In genomic region chr14:30136965-30137364, GRCm38 (mm10) we compare ENCODE assay signal across 9 mouse cellular contexts.
DNase-seq lines count a peak whose midpoint lies in the region; ATAC-seq and TF ChIP-seq lines count a peak whose summit lies in the region.
"Had no signal": no experiment of that assay in that cellular context is flagged by ENCODE, and none has a peak within 500 bp of the region (broad histone marks: within the 10 kb centered on the region; RNA-seq: fewer than 3 reads in every experiment).

No protein-coding gene starts in this region.

- no peak overlapping the region for H3K9ac ChIP-seq in embryonic facial prominence, embryonic 15.5 days
- no peak overlapping the region for H3K9ac ChIP-seq in kidney, postnatal 0 days (ENCODE audit: low read depth, low read length)
- H3K9ac ChIP-seq in liver, embryonic 11.5 days (ENCODE audit: low read depth, low read length), result no peak overlapping the region
- H3K9ac ChIP-seq in stomach, embryonic 15.5 days, result no peak overlapping the region

- peaks cover 25% of the 10 kb centered on the region for H3K27me3 ChIP-seq in C2C12 (ENCODE audit: control insufficient read depth, insufficient read depth, insufficient read length)
- peaks cover 3% of the 10 kb centered on the region; the same call in 1 of the 2 replicates for H3K27me3 ChIP-seq in embryonic facial prominence, embryonic 15.5 days
- H3K27me3 ChIP-seq in heart, embryonic 10.5 days (ENCODE audit: insufficient read depth, poor library complexity, severe bottlenecking), result peaks cover 7% of the 10 kb centered on the region; the same call in 1 of the 2 replicates
- H3K27me3 ChIP-seq in kidney, postnatal 0 days (ENCODE audit: insufficient read depth, low read length), result no peaks in the 10 kb centered on the region
- H3K27me3 ChIP-seq in liver, embryonic 11.5 days (replicated peaks; ENCODE audit: control insufficient read depth, insufficient read depth, low read length), result no peaks in the 10 kb centered on the region
- no peaks in the 10 kb centered on the region for H3K27me3 ChIP-seq in stomach, embryonic 15.5 days (replicated peaks)

- no peaks in the 10 kb centered on the region for H3K9me3 ChIP-seq in embryonic facial prominence, embryonic 15.5 days (replicated peaks)
- H3K9me3 ChIP-seq in heart, embryonic 10.5 days, result no peaks in the 10 kb centered on the region
- no peaks in the 10 kb centered on the region for H3K9me3 ChIP-seq in kidney, postnatal 0 days (replicated peaks; ENCODE audit: low read length)
- no peaks in the 10 kb centered on the region for H3K9me3 ChIP-seq in liver, embryonic 11.5 days (ENCODE audit: control insufficient read depth, low read length)
- no peaks in the 10 kb centered on the region for H3K9me3 ChIP-seq in stomach, embryonic 15.5 days

- peak; percentile 91 for DNase-seq in heart, embryonic 10.5 days (ENCODE audit: low spot score)
- DNase-seq in kidney, postnatal 0 days (ENCODE audit: low spot score), result peak; percentile 93
- DNase-seq in liver, embryonic 11.5 days (ENCODE audit: low spot score), result peak; percentile 74
- peak; percentile 84 for DNase-seq in neural tube, embryonic 10.5 days (ENCODE audit: extremely low spot score, low spot score)

- H3K27ac ChIP-seq in bone marrow, adult 2 months (ENCODE audit: control insufficient read depth, insufficient read depth, low read depth, low read length, poor library complexity), result no peak overlapping the region
- no peak overlapping the region for H3K27ac ChIP-seq in embryonic facial prominence, embryonic 15.5 days (replicated peaks)
- H3K27ac ChIP-seq in heart, embryonic 10.5 days, result no peak overlapping the region
- no peak overlapping the region for H3K27ac ChIP-seq in kidney, postnatal 0 days
- H3K27ac ChIP-seq in liver, embryonic 11.5 days (ENCODE audit: low read depth, low read length), result no peak overlapping the region
- H3K27ac ChIP-seq in stomach, embryonic 15.5 days, result no peak overlapping the region

- peak; percentile 86 for TF ChIP-seq CTCF in C2C12 (IDR thresholded peaks at IDR 0.05; ENCODE audit: control insufficient read depth, insufficient read depth, insufficient read length)
- TF ChIP-seq CTCF in bone marrow, adult 2 months (IDR thresholded peaks at IDR 0.05; ENCODE audit: control insufficient read depth, insufficient read depth, low read length), result peak; percentile 92
- TF ChIP-seq CTCF in kidney, postnatal 0 days (IDR thresholded peaks at IDR 0.05; ENCODE audit: low read depth), result peak; percentile 98

- H3K4me3 ChIP-seq in C2C12 (ENCODE audit: insufficient read depth, poor library complexity, severe bottlenecking), result no peak overlapping the region
- no peak overlapping the region for H3K4me3 ChIP-seq in bone marrow, adult 2 months (replicated peaks; ENCODE audit: control insufficient read depth, low read depth, low read length)
- no peak overlapping the region for H3K4me3 ChIP-seq in embryonic facial prominence, embryonic 15.5 days (replicated peaks)
- H3K4me3 ChIP-seq in heart, embryonic 10.5 days, result no peak overlapping the region
- H3K4me3 ChIP-seq in kidney, postnatal 0 days (replicated peaks; ENCODE audit: low read depth, low read length), result no peak overlapping the region
- no peak overlapping the region for H3K4me3 ChIP-seq in liver, embryonic 11.5 days (ENCODE audit: low read depth, low read length)
- no peak overlapping the region for H3K4me3 ChIP-seq in stomach, embryonic 15.5 days (replicated peaks)
- H3K4me3 ChIP-seq: erythroblast, embryonic 14.5 days had no signal

- H3ac ChIP-seq in C2C12 (ENCODE audit: control insufficient read depth, insufficient read length, low read depth), result no peak overlapping the region

- ATAC-seq in embryonic facial prominence, embryonic 15.5 days (ENCODE audit: insufficient number of reproducible peaks, low FRiP score, low TSS enrichment, low read depth), result 0 out of 2 replicates have a peak, but pooled peaks have one; percentile 41
- peak; percentile 79; the same call in 1 of the 2 replicates for ATAC-seq in kidney, postnatal 0 days (replicated peaks; ENCODE audit: low FRiP score, low read depth)
- peak; percentile 61 for ATAC-seq in liver, embryonic 11.5 days (replicated peaks; ENCODE audit: low FRiP score)
- peak; percentile 36; the same call in 1 of the 2 replicates for ATAC-seq in stomach, embryonic 15.5 days (ENCODE audit: insufficient read depth, low FRiP score, low read depth)

- H3K4me1 ChIP-seq in bone marrow, adult 2 months (ENCODE audit: control insufficient read depth, insufficient read depth, low read length), result peaks cover 2% of the 10 kb centered on the region; the same call in 1 of the 2 replicates
- no peaks in the 10 kb centered on the region for H3K4me1 ChIP-seq in embryonic facial prominence, embryonic 15.5 days
- H3K4me1 ChIP-seq in heart, embryonic 10.5 days, result peaks cover 32% of the 10 kb centered on the region
- H3K4me1 ChIP-seq in kidney, postnatal 0 days (replicated peaks; ENCODE audit: insufficient read depth, low read length), result no peaks in the 10 kb centered on the region
- H3K4me1 ChIP-seq in liver, embryonic 11.5 days (replicated peaks; ENCODE audit: control insufficient read depth, insufficient read depth, low read length), result no peaks in the 10 kb centered on the region
- peaks cover 4% of the 10 kb centered on the region; the same call in 1 of the 2 replicates for H3K4me1 ChIP-seq in stomach, embryonic 15.5 days

- no peaks in the 10 kb centered on the region for H3K79me3 ChIP-seq in C2C12 (ENCODE audit: low read depth)

- 4% methylated on average over 8 of the region's 8 CpGs for WGBS in bone marrow, adult 2 months
- WGBS in embryonic facial prominence, embryonic 15.5 days, result 6% methylated on average over 8 of the region's 8 CpGs
- 10% methylated on average over 8 of the region's 8 CpGs for WGBS in heart, embryonic 10.5 days
- 8% methylated on average over 8 of the region's 8 CpGs for WGBS in kidney, postnatal 0 days
- 11% methylated on average over 8 of the region's 8 CpGs for WGBS in liver, embryonic 11.5 days
- 4% methylated on average over 8 of the region's 8 CpGs for WGBS in stomach, embryonic 15.5 days

- H3K79me2 ChIP-seq in C2C12 (ENCODE audit: control insufficient read depth, insufficient read depth), result no peaks in the 10 kb centered on the region

- no peaks in the 10 kb centered on the region for H3K36me3 ChIP-seq in C2C12 (ENCODE audit: control insufficient read depth, insufficient read depth)
- H3K36me3 ChIP-seq in embryonic facial prominence, embryonic 15.5 days, result no peaks in the 10 kb centered on the region
- peaks cover 5% of the 10 kb centered on the region for H3K36me3 ChIP-seq in heart, embryonic 10.5 days
- no peaks in the 10 kb centered on the region for H3K36me3 ChIP-seq in kidney, postnatal 0 days (ENCODE audit: insufficient read depth, low read length)
- H3K36me3 ChIP-seq in liver, embryonic 11.5 days (ENCODE audit: control insufficient read depth, insufficient read depth, low read length), result no peaks in the 10 kb centered on the region
- H3K36me3 ChIP-seq in stomach, embryonic 15.5 days, result no peaks in the 10 kb centered on the region

- no peak overlapping the region for H3K4me2 ChIP-seq in embryonic facial prominence, embryonic 15.5 days (replicated peaks)
- H3K4me2 ChIP-seq in kidney, postnatal 0 days (ENCODE audit: low read length), result no peak overlapping the region
- H3K4me2 ChIP-seq in liver, embryonic 11.5 days, result no peak overlapping the region
- no peak overlapping the region for H3K4me2 ChIP-seq in stomach, embryonic 15.5 days

- no peak for TF ChIP-seq POLR2A in bone marrow, adult 2 months (IDR thresholded peaks at IDR 0.05; ENCODE audit: borderline replicate concordance, control insufficient read depth, low read depth, low read length)

TF ChIP-seq in C2C12, 6 proteins besides CTCF, POLR2A, EP300 and RAD21:
- peak; percentile 76 for TF ChIP-seq MYOD1 (IDR thresholded peaks at IDR 0.05; ENCODE audit: control insufficient read depth, insufficient read length, low read depth)
- no peak for TF ChIP-seq CEBPB (IDR thresholded peaks at IDR 0.05; ENCODE audit: low read depth)
